Mouse (Mus musculus) Patski (cell line): ENCODE results near the gene Zkscan8. TPM values are rescaled to one million over a fixed set of nuclear protein-coding genes. Genes with fewer than 3 reads are reported as not detected.
"Not testable (repeated sequence)": the region's sequence is repeated elsewhere in the genome, so short reads cannot be mapped to it uniquely, and the experiment has no call there.

Source experiments
- ATAC-seq: fragments of 100-300 bp; one replicate; pipeline ENCODE4 v1.8.0; 2021
- CTCF ChIA-PET: fragments of 350-600 bp; sonication (Branson Sonifier 250); formaldehyde crosslinking; loops from one replicate; lab custom pipeline; 2022; ENCODE audit warnings: inconsistent platforms; lab: Charles Lee
- POLR2A ChIA-PET: fragments of 350-600 bp; sonication (Branson Sonifier 250); formaldehyde crosslinking; loops from one replicate; lab custom pipeline; 2022; ENCODE audit warnings: antibody characterized with exemption, inconsistent platforms; lab: Charles Lee
- DNase-seq: peaks from one replicate; pipeline ENCODE4 v3.0.0-alpha.2; 2011; ENCODE audit warnings: low read depth, low spot score
- H3K27me3 ChIP-seq: fragments of 371-371 bp; one replicate; pipeline ENCODE4 v1.5.1; 2021
- CTCF ChIP-seq: fragments of 100-300 bp; IDR thresholded peaks from one replicate; pipeline ENCODE4 v1.5.1; 2021
- in situ Hi-C: fragments of 300-500 bp; cut with MboI; formaldehyde crosslinking; loops from 3 replicates; pipeline ENCODE4 v1.11.1; 2018; ENCODE audit warnings: low pct_unique_long_range_greater_than_20kb, mixed read lengths
- polyA plus RNA-seq: library from polyadenylated mRNA; unstranded; gene quantifications from one replicate; pipeline ENCODE4 v1.2.3, GENCODE M21; 2021

The Zkscan8 gene
- polyA plus RNA-seq = 12.5 TPM

- peak; percentile 66 for DNase-seq
- in situ Hi-C loops = no loop called here
- ATAC-seq = peak; percentile 100
- POLR2A ChIA-PET = no interaction called here
- peaks cover 6% of the 10 kb centered on the region for H3K27me3 ChIP-seq
- TF ChIP-seq CTCF = no peak
- CTCF ChIA-PET = interaction anchor here (1.3 kb wide), 1 partner anchor 9 kb away, joined by 6 read pairs; no protein-coding TSS in a partner anchor
These were observed at the start of gene Zkscan8 for GRCm38 (mm10) chr13:21530781-21531201. TSS of gene Zkscan8 (minus strand) at chr13:21531120.

- ATAC-seq = no peak
These were observed 28.9 kb upstream of the Zkscan8 start, which contains the start of gene Olfr1535 for GRCm38 (mm10) chr13:21559793-21560192. TSS of gene Olfr1535 (minus strand) at chr13:21559893.

GRCm38 (mm10) chr13:21550416-21551110 is 19.6 kb upstream of the Zkscan8 start:
- peaks cover 7% of the 10 kb centered on the region for H3K27me3 ChIP-seq
- no peak for TF ChIP-seq CTCF
- POLR2A ChIA-PET = no interaction called here
- ATAC-seq = no peak
- CTCF ChIA-PET = no interaction called here
- in situ Hi-C loops = no loop called here
- no peak for DNase-seq

More at GRCm38 (mm10) chr13:21559793-21560192, 28.9 kb upstream of the Zkscan8 start, which contains the start of gene Olfr1535:
- H3K27me3 ChIP-seq = peaks cover 8% of the 10 kb centered on the region
- POLR2A ChIA-PET = no interaction called here
- no peak for DNase-seq
- CTCF ChIA-PET = no interaction called here
- in situ Hi-C loops = no loop called here
- TF ChIP-seq CTCF = no peak

- ATAC-seq (no peak), DNase-seq (no peak)
- no peak for TF ChIP-seq CTCF
- POLR2A ChIA-PET = no interaction called here
- in situ Hi-C loops = no loop called here
- H3K27me3 ChIP-seq = peaks cover 7% of the 10 kb centered on the region
- CTCF ChIA-PET = no interaction called here
These were observed 18.6 kb upstream of the Zkscan8 start for GRCm38 (mm10) chr13:21549487-21549886.

- DNase-seq (no peak), ATAC-seq (no peak)
- CTCF ChIA-PET = no interaction called here
- in situ Hi-C loops = no loop called here
- TF ChIP-seq CTCF = no peak
- peaks cover 26% of the 10 kb centered on the region for H3K27me3 ChIP-seq
- POLR2A ChIA-PET = no interaction called here
These were observed 11.8 kb upstream of the Zkscan8 start, which contains the start of gene Olfr1366 for GRCm38 (mm10) chr13:21542708-21543107. TSS of gene Olfr1366 (minus strand) at chr13:21542808.

GRCm38 (mm10) chr13:21530136-21530535 is 784 bp downstream of the Zkscan8 start:
- no peak for ATAC-seq
- TF ChIP-seq CTCF = no peak
- peaks cover 6% of the 10 kb centered on the region for H3K27me3 ChIP-seq
- no peak for DNase-seq
- CTCF ChIA-PET = no interaction called here
- POLR2A ChIA-PET = no interaction called here
- in situ Hi-C loops = no loop called here

- CTCF ChIA-PET = interaction anchor here (0.7 to 1.2 kb wide), 2 partner anchors 26 to 53 kb away, joined by 3 read pairs; partner anchors contain the start of gene Zscan26
- in situ Hi-C loops = no loop called here
- ATAC-seq (peak; percentile 99), DNase-seq (peak; percentile 47)
- peaks cover 8% of the 10 kb centered on the region for H3K27me3 ChIP-seq
- no peak for TF ChIP-seq CTCF
- POLR2A ChIA-PET = interaction anchor here (1.2 kb wide), 1 partner anchor 12 kb away, joined by 3 read pairs; no protein-coding TSS in a partner anchor
These were observed 24.7 kb downstream of the Zkscan8 start for GRCm38 (mm10) chr13:21506221-21506649.

- no peak for ATAC-seq
- ChIA-PET CTCF (interaction anchor here (1.2 to 1.5 kb wide), 2 partner anchors 11 to 22 kb away, joined by 3 to 5 read pairs; no protein-coding TSS in a partner anchor), POLR2A (no interaction called here)
- in situ Hi-C loops = no loop called here
- no peak for DNase-seq
- TF ChIP-seq CTCF = no peak
- H3K27me3 ChIP-seq = peaks cover 20% of the 10 kb centered on the region
These were observed 28.6 kb downstream of the Zkscan8 start for GRCm38 (mm10) chr13:21502296-21502695.

GRCm38 (mm10) chr13:21501182-21501581 is 29.7 kb downstream of the Zkscan8 start, which contains the start of gene Gm11273:
TSS of gene Gm11273 (minus strand) at chr13:21501418.
- POLR2A ChIA-PET, CTCF ChIA-PET, ATAC-seq, in situ Hi-C loops, DNase-seq: not testable (repeated sequence)
- peaks cover 20% of the 10 kb centered on the region for H3K27me3 ChIP-seq

- in situ Hi-C loops = no loop called here
- no peak for ATAC-seq
- no peak for TF ChIP-seq CTCF
- DNase-seq = no peak
- ChIA-PET POLR2A (no interaction called here), CTCF (no interaction called here)
- H3K27me3 ChIP-seq = peaks cover 15% of the 10 kb centered on the region
These were observed 35.8 kb downstream of the Zkscan8 start, which contains the start of gene AK157302 for GRCm38 (mm10) chr13:21495080-21495479. TSS of gene AK157302 (plus strand) at chr13:21495223.

GRCm38 (mm10) chr13:21492847-21493246 is 38.1 kb downstream of the Zkscan8 start:
- DNase-seq (no peak), ATAC-seq (no peak)
- ChIA-PET POLR2A (no interaction called here), CTCF (no interaction called here)
- no peak for TF ChIP-seq CTCF
- in situ Hi-C loops = no loop called here
- H3K27me3 ChIP-seq = peaks cover 8% of the 10 kb centered on the region
